Mouse (Mus musculus) cerebellum, postnatal 25 days (tissue): Measurements from ENCODE around the gene Cck.
"Not testable (repeated sequence)": the region's sequence is repeated elsewhere in the genome, so short reads cannot be mapped to it uniquely, and the experiment has no call there.

Experiments used
- DNase-seq, 2 experiments: peaks; one replicate each; pipeline ENCODE4 v3.0.0; 2021; ENCODE audit warnings: mixed read lengths in 2 of 2

Cck gene

GRCm38 (mm10) chr9:121459950-121460349 is 35.5 kb downstream of the Cck start:
- no peak for DNase-seq

- DNase-seq: peak; percentile 77 to 83
Measured at GRCm38 (mm10) chr9:121458466-121458865, 37.0 kb downstream of the Cck start.

GRCm38 (mm10) chr9:121456739-121457515 is 38.6 kb downstream of the Cck start:
- no peak for DNase-seq

DNA sequence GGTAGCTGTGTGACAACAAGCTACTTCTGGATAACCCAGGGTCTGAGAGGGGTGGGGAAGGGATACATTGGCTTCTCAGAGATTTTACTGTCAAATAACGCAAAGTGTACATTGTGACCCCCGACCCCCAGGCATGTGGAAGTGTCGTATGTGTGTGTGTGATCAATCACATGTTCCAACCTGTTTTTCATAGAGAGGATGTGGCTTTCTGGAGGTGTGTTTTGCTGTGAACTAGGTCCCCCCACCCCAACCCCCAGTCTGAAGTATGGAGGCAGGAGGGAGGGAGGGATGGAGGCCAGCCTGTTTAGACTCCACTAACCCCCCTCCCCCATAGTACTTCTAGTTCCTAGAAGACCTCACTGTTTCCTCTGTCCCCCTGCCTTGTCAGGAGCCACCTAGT is 40.6 kb downstream of the Cck start:
- no peak for DNase-seq

GRCm38 (mm10) chr9:121452342-121452942 is 43.1 kb downstream of the Cck start:
- DNase-seq: not testable (repeated sequence)

DNA sequence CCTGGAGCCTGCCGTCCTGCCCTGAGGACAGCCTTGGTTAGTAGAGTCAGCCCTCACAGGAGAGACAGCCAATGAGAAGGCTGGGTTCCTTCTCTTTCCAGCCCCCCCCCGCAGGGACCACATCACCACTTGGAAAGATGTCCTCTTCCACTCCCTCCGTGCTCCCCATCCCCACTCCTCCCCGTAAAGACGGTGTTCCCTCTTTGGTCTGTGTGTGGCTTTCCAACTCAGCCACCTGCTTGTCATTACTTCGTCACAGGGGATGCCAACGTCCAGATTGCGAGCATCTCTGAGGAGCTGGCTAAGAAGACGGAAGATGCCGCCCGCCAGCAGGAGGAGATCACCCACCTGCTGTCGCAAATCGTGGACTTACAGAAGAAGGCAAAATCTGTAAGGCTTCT is 49.1 kb downstream of the Cck start:
- peak; percentile 67 to 71 for DNase-seq

- DNase-seq: peak; percentile 61 to 76
Measured at GRCm38 (mm10) chr9:121445364-121445763, 50.1 kb downstream of the Cck start.

DNA sequence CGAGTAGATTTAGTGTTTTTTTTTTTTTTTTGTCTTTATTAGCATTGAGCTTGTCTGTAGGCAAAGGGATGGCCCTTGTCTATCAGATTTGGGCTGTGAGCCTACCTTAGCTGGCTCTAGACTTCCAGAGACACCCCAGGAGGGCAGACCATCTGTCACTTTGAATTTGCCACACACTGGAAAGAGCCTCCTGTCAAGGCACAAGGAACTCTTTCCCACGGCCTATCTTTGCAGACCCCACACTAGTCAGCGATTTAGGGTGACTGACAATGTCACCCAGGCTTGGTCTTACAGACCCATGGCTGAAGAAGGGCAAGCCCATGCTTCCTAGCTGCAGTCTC is 51.2 kb downstream of the Cck start:
- DNase-seq: peak; percentile 87 to 90

DNA sequence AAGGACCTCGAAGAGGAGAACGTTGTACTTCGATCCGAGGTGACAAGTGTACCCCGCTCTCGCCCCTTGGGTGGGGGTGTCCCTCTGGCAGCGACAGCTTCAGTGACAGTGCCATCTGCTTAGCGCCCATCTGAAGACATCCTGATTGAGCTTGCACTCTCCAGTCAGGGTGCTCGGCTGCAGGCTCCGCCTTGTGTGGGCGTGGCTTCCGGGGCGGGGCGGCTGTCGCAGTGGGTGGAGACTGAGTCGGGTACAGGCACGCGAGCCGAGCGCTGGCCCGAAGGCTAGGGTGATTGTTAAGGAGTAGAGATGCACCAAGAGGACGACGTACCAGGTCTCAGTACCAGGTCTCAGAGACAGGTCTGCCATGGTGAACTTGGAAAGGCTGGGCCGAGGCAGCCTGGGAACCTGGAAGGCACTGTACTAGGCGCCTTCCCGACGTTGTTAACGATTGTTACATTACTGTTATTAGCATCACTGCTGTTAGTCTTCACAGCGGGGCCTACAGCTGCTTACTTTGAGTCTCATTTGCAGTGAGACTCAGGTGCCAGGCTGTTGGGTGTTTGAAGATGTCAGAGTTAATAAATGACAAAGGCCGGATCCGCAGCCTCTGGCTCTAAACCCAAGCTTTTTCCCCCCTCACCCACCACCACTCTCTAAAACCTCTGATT is 51.7 kb downstream of the Cck start:
- peak in 1 of 2 experiments; percentile 63 for DNase-seq

DNA sequence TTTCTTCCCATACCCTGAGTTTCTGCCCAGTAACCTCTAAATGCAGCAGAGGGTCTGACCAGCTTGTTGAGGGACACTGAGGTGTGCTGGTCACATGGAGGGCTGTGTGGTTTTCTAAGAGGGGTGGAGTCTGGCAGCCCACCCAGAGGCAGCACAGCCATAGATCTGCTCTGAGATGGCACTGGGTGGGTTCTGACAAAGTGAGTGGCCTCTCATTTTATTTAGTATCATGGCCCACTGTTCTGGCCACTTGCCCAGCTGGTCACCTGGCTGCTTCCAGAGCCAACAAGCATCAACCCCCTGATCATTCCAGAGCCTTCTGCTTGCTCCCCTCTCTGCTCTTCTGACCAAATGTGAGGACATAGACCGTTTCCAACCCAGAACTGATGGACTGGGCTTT is 53.3 kb downstream of the Cck start:
- DNase-seq: peak in 1 of 2 experiments; percentile 63
